Mouse (Mus musculus): ENCODE measurements around the gene Trappc1. TPM values are rescaled to one million over a fixed set of nuclear protein-coding genes. Genes with fewer than 3 reads are reported as not detected.

Gene Trappc1
- 27.2 and 27.3 TPM in 2 replicates for polyA plus RNA-seq (2012; rRNA removed)

GRCm38 (mm10) chr11:69323667-69324111 is at the start of gene Trappc1, which contains the start of gene Cntrob:
Gene Trappc1 (plus strand): TSS chr11:69323980.
Gene Cntrob (minus strand): TSS chr11:69323775.

GRCm38 (mm10) chr11:69325628-69326407 is 2.0 kb downstream of the Trappc1 start, which contains the start of gene Kcnab3:
Gene Kcnab3 (plus strand): TSS chr11:69326258.

GRCm38 (mm10) chr11:69340161-69341131 is 16.7 kb downstream of the Trappc1 start, which contains the start of gene Rnf227:
Gene Rnf227 (plus strand): TSS chr11:69340461.

GRCm38 (mm10) chr11:69369215-69369989 is 45.6 kb downstream of the Trappc1 start, which contains the start of gene Chd3:
Gene Chd3 (minus strand): TSS chr11:69369406.

Other genes with a start within 250 kb of the Trappc1 start
- gene Vamp2, start 235.5 kb upstream of the Trappc1 start, polyA plus RNA-seq (2012; rRNA removed): 93.8 and 112 TPM in 2 replicates
- gene Per1, start 228.8 kb upstream of the Trappc1 start, polyA plus RNA-seq (2012; rRNA removed): 16.4 and 21.2 TPM in 2 replicates
- 0.70 and 1.1 TPM in 2 replicates for gene Hes7, start 203.6 kb upstream of the Trappc1 start, polyA plus RNA-seq (2012; rRNA removed)
- 0.60 and 0.64 TPM in 2 replicates for gene 9130213A22Rik, start 201.4 kb upstream of the Trappc1 start, polyA plus RNA-seq (2012; rRNA removed)
- 0.15 and 0.42 TPM in 2 replicates for gene Aloxe3, start 198.1 kb upstream of the Trappc1 start, polyA plus RNA-seq (2012; rRNA removed)
- 0.07 TPM in 1 of 2 replicates, not detected in the other for gene Alox12b, start 167.0 kb upstream of the Trappc1 start, polyA plus RNA-seq (2012; rRNA removed)
- 0.05 TPM in 1 of 2 replicates, not detected in the other for gene Alox8, start 126.1 kb upstream of the Trappc1 start, polyA plus RNA-seq (2012; rRNA removed)
- not detected in 2 replicates for gene Gucy2e, start 86.9 kb upstream of the Trappc1 start, polyA plus RNA-seq (2012; rRNA removed)
- 8.3 and 8.5 TPM in 2 replicates for gene Cntrob, start 205 bp upstream of the Trappc1 start, polyA plus RNA-seq (2012; rRNA removed)
- 1.3 TPM in 2 replicates for gene Kcnab3, start 2.3 kb downstream of the Trappc1 start, polyA plus RNA-seq (2012; rRNA removed)
- 1.2 and 1.4 TPM in 2 replicates for gene Rnf227, start 16.5 kb downstream of the Trappc1 start, polyA plus RNA-seq (2012; rRNA removed)
- gene Chd3, start 45.4 kb downstream of the Trappc1 start, polyA plus RNA-seq (2012; rRNA removed): 101 and 103 TPM in 2 replicates
- gene Naa38, start 71.5 kb downstream of the Trappc1 start, polyA plus RNA-seq (2012; rRNA removed): 150 and 174 TPM in 2 replicates
- 10.1 and 11.7 TPM in 2 replicates for gene Cyb5d1, start 71.7 kb downstream of the Trappc1 start, polyA plus RNA-seq (2012; rRNA removed)
- 12.4 and 25.4 TPM in 2 replicates for gene Tmem88, start 74.3 kb downstream of the Trappc1 start, polyA plus RNA-seq (2012; rRNA removed)
- gene Kdm6b, start 89.7 kb downstream of the Trappc1 start, polyA plus RNA-seq (2012; rRNA removed): 15.5 and 18.5 TPM in 2 replicates
- 0.44 and 0.93 TPM in 2 replicates for gene Dnah2, start 225.1 kb downstream of the Trappc1 start, polyA plus RNA-seq (2012; rRNA removed)
- gene Efnb3, start 236.2 kb downstream of the Trappc1 start, polyA plus RNA-seq (2012; rRNA removed): 1.1 and 1.8 TPM in 2 replicates